Mouse (Mus musculus): ENCODE data around the gene Vamp2. TPM values are rescaled to one million over a fixed set of nuclear protein-coding genes. Genes with fewer than 3 reads are reported as not detected.

Vamp2 gene
- polyA plus RNA-seq, 1 experiment: 55.9 TPM

DNA sequence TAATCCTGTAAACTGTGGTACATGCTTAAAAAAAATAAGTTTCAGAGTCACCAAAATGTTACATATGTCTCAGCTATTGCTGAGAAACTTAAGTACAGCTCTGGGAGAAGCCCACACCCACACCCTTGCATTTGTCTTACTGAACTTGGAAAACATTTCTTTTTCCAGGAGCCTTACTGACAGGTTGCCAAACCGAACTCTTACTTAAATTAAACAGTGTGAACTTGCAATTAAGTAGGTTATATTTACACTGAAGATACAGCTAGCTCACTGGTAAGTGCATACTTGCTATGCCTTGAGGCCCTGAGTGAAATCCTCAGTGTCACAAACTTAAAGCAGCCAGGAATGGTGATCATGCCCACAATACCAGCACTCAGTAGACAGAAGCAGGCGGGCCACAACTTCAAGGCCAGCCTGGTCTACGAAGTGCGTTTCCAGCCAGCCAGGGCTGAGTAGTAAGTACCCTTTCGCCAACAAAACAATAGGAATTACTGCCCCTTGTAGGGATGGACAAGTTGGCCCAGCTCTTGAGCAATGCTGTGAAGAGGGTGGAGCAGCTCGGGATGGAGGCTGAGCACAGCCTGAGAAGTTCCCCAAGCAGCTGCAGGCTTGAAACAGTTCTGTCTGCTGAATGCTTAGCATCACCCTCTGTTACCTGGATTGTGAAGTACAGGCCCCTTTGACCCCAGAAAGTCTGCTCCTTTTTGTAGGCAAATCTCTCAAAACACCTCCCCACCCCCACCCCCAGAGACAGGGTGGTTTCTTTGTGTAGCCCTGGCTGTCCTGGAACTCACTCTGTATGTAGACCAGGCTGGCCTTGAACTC lies 14.1 kb upstream of the Vamp2 start:
- H3K4me1 ChIP-seq (ENCODE audit: control insufficient read depth, insufficient read depth, low read length): peaks cover 3% of the 10 kb centered on the region; the same call in 1 of the 2 replicates
- no peak overlapping the region for H3K4me3 ChIP-seq (replicated peaks; ENCODE audit: control insufficient read depth, low read depth, low read length)
- H3K27ac ChIP-seq (ENCODE audit: control insufficient read depth, insufficient read depth, low read depth, low read length, poor library complexity): no peak overlapping the region
- 67% methylated on average over 6 of the region's 6 CpGs for WGBS
- TF ChIP-seq POLR2A (IDR thresholded peaks at IDR 0.05; ENCODE audit: borderline replicate concordance, control insufficient read depth, low read depth, low read length) (no peak), CTCF (IDR thresholded peaks at IDR 0.05; ENCODE audit: control insufficient read depth, insufficient read depth, low read length) (no peak)

- peaks cover 3% of the 10 kb centered on the region; the same call in 1 of the 2 replicates for H3K4me1 ChIP-seq (ENCODE audit: control insufficient read depth, insufficient read depth, low read length)
- 72% methylated on average over 2 of the region's 2 CpGs for WGBS
- H3K27ac ChIP-seq (ENCODE audit: control insufficient read depth, insufficient read depth, low read depth, low read length, poor library complexity): no peak overlapping the region
- no peak for TF ChIP-seq CTCF (IDR thresholded peaks at IDR 0.05; ENCODE audit: control insufficient read depth, insufficient read depth, low read length)
- TF ChIP-seq POLR2A (IDR thresholded peaks at IDR 0.05; ENCODE audit: borderline replicate concordance, control insufficient read depth, low read depth, low read length): no peak
- no peak overlapping the region for H3K4me3 ChIP-seq (replicated peaks; ENCODE audit: control insufficient read depth, low read depth, low read length)
Measured at GRCm38 (mm10) chr11:69074776-69075069, 13.6 kb upstream of the Vamp2 start.

GRCm38 (mm10) chr11:69075764-69076479 lies 12.4 kb upstream of the Vamp2 start:
- H3K27ac ChIP-seq (ENCODE audit: control insufficient read depth, insufficient read depth, low read depth, low read length, poor library complexity): no peak overlapping the region
- 65% methylated on average over 9 of the region's 9 CpGs for WGBS

DNA sequence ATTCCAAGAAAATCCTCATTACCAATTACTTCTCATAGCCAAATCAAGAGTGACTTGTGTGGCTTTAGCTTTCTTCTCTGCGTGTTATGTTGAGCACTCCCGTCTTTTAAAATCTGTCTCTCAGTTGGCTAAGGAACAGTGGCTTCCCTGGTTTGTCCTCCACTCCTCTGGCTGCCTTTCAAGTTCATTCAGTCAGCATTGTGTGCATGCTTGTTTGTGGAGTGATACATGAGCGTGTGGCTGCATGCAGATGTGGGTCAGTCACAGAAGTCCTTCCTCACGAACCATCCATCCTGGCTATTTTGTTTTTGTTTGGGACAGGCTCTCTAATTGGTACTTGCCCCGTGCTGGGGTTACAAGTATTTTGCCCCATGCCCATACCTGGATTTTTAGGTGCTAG lies 11.7 kb upstream of the Vamp2 start:
- WGBS: 74% methylated on average over 5 of the region's 5 CpGs

More at GRCm38 (mm10) chr11:69075764-69076479, 12.4 kb upstream of the Vamp2 start:
- TF ChIP-seq CTCF (IDR thresholded peaks at IDR 0.05; ENCODE audit: control insufficient read depth, insufficient read depth, low read length) (no peak), POLR2A (IDR thresholded peaks at IDR 0.05; ENCODE audit: borderline replicate concordance, control insufficient read depth, low read depth, low read length) (no peak)
- Histone ChIP-seq H3K4me1 (ENCODE audit: control insufficient read depth, insufficient read depth, low read length) (peaks cover 3% of the 10 kb centered on the region; the same call in 1 of the 2 replicates), H3K4me3 (replicated peaks; ENCODE audit: control insufficient read depth, low read depth, low read length) (no peak overlapping the region)

GRCm38 (mm10) chr11:69077316-69077715 lies 11.0 kb upstream of the Vamp2 start:
- Histone ChIP-seq H3K27ac (ENCODE audit: control insufficient read depth, insufficient read depth, low read depth, low read length, poor library complexity) (no peak overlapping the region), H3K4me3 (replicated peaks; ENCODE audit: control insufficient read depth, low read depth, low read length) (no peak overlapping the region), H3K4me1 (ENCODE audit: control insufficient read depth, insufficient read depth, low read length) (peaks cover 3% of the 10 kb centered on the region; the same call in 1 of the 2 replicates)
- 88% methylated on average over 9 of the region's 9 CpGs for WGBS
- TF ChIP-seq CTCF (IDR thresholded peaks at IDR 0.05; ENCODE audit: control insufficient read depth, insufficient read depth, low read length): no peak
- no peak for TF ChIP-seq POLR2A (IDR thresholded peaks at IDR 0.05; ENCODE audit: borderline replicate concordance, control insufficient read depth, low read depth, low read length)

More for the DNA sequence above, 11.7 kb upstream of the Vamp2 start:
- TF ChIP-seq CTCF (IDR thresholded peaks at IDR 0.05; ENCODE audit: control insufficient read depth, insufficient read depth, low read length): no peak
- no peak for TF ChIP-seq POLR2A (IDR thresholded peaks at IDR 0.05; ENCODE audit: borderline replicate concordance, control insufficient read depth, low read depth, low read length)
- no peak overlapping the region for H3K27ac ChIP-seq (ENCODE audit: control insufficient read depth, insufficient read depth, low read depth, low read length, poor library complexity)
- no peak overlapping the region for H3K4me3 ChIP-seq (replicated peaks; ENCODE audit: control insufficient read depth, low read depth, low read length)
- H3K4me1 ChIP-seq (ENCODE audit: control insufficient read depth, insufficient read depth, low read length): peaks cover 3% of the 10 kb centered on the region; the same call in 1 of the 2 replicates

DNA sequence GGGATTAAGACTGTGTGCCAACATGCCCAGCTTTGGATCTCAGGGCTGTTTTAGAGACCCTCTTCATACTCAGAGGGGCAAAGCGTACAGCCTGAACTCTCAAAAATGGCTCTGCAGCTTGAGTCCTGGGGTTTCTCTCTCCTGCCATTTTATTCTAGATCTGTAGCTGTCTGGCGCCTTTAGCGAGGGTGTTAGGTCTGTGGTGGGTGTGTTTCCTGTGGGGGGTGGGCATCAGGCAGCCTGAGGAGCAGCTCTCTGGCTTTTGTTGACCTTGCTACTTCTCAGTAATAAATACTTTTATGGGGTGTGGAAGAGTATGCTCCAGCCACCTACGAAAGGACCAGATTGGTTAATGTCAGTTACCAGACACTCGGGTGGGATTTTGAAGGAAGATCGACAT lies 10.2 kb upstream of the Vamp2 start:
- Histone ChIP-seq H3K27ac (ENCODE audit: control insufficient read depth, insufficient read depth, low read depth, low read length, poor library complexity) (no peak overlapping the region), H3K4me3 (replicated peaks; ENCODE audit: control insufficient read depth, low read depth, low read length) (no peak overlapping the region), H3K4me1 (ENCODE audit: control insufficient read depth, insufficient read depth, low read length) (peaks cover 3% of the 10 kb centered on the region; the same call in 1 of the 2 replicates)
- no peak for TF ChIP-seq CTCF (IDR thresholded peaks at IDR 0.05; ENCODE audit: control insufficient read depth, insufficient read depth, low read length)
- TF ChIP-seq POLR2A (IDR thresholded peaks at IDR 0.05; ENCODE audit: borderline replicate concordance, control insufficient read depth, low read depth, low read length): no peak
- WGBS: 83% methylated on average over 6 of the region's 6 CpGs

DNA sequence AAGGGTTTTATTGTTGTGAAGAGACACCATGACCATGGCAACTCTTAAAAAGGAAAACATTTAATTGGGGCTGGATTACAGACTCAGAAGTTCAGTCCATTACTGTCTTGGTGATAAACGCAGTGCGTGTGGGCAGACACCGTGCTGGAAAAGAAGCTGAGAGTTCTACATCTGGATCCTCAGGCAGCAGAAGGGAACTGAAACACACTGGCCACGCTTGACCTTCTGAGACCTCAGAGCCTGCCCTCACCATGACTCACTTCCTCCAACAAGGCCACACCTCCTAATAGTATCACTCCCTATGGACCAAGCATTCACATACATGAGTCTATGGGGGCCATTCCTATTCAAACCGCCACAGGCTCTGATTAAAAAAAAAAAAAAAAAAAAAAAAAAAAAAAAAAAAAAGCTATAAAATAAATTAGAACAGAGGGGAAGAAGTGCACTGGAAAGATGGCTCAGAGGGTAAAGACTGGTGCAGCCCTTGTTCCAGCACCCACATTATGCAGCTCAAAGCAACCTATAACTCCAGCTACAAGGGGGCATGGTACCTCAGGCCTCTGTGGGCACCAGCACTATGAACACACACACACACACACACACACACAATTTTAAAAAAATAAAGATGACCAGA lies 9.4 kb upstream of the Vamp2 start:
- WGBS: 42% methylated on average over 5 of the region's 5 CpGs

More for the DNA sequence above, 9.4 kb upstream of the Vamp2 start:
- Histone ChIP-seq H3K27ac (ENCODE audit: control insufficient read depth, insufficient read depth, low read depth, low read length, poor library complexity) (no peak overlapping the region), H3K4me1 (ENCODE audit: control insufficient read depth, insufficient read depth, low read length) (peaks cover 3% of the 10 kb centered on the region; the same call in 1 of the 2 replicates), H3K4me3 (replicated peaks; ENCODE audit: control insufficient read depth, low read depth, low read length) (no peak overlapping the region)
- no peak for TF ChIP-seq CTCF (IDR thresholded peaks at IDR 0.05; ENCODE audit: control insufficient read depth, insufficient read depth, low read length)
- TF ChIP-seq POLR2A (IDR thresholded peaks at IDR 0.05; ENCODE audit: borderline replicate concordance, control insufficient read depth, low read depth, low read length): no peak

All from bone marrow, adult 2 months (tissue).